Mouse (Mus musculus): ENCODE measurements around the gene Hddc3. TPM values are rescaled to one million over a fixed set of nuclear protein-coding genes. Genes with fewer than 3 reads are reported as not detected.
"Not testable (repeated sequence)": the region's sequence is repeated elsewhere in the genome, so short reads cannot be mapped to it uniquely, and the experiment has no call there.

The Hddc3 gene
- polyA plus RNA-seq, 1 experiment from 2014 or later = 19.4 TPM

- Histone ChIP-seq H3K36me3 (peaks cover 42% of the 10 kb centered on the region), H3K4me1 (peaks cover 38% of the 10 kb centered on the region), H3K27ac (peak overlapping the region; percentile 79), H3K27me3 (0 out of 2 replicates have a peak, but pooled peaks cover 5% of the 10 kb centered on the region), H3K4me3 (peak overlapping the region; percentile 39), H3K9ac (peak overlapping the region; percentile 47), H3K4me2 (peak overlapping the region; percentile 53), H3K9me3 (no peaks in the 10 kb centered on the region)
- WGBS = 39% methylated on average over 17 of the region's 17 CpGs
- ATAC-seq (ENCODE audit: insufficient number of reproducible peaks, low FRiP score, low TSS enrichment, low read depth) = no peak
Measured at GRCm38 (mm10) chr7:80387033-80387632, 44.2 kb downstream of the Hddc3 start.

- no peaks in the 10 kb centered on the region for H3K9me3 ChIP-seq
- H3K27me3 ChIP-seq = 0 out of 2 replicates have a peak, but pooled peaks cover under 1% of the 10 kb centered on the region
- peak within 1 kb of the TSS; percentile 79 for H3K27ac ChIP-seq
- peak; percentile 57 for ATAC-seq (ENCODE audit: insufficient number of reproducible peaks, low FRiP score, low TSS enrichment, low read depth)
- H3K4me2 ChIP-seq = peak within 1 kb of the TSS; percentile 53
- WGBS = 8% methylated on average over 33 of the region's 33 CpGs
- peaks cover 42% of the 10 kb centered on the region for H3K36me3 ChIP-seq
- H3K4me1 ChIP-seq = peaks cover 38% of the 10 kb centered on the region
- peak within 1 kb of the TSS; percentile 47 for H3K9ac ChIP-seq
- H3K4me3 ChIP-seq = peak within 1 kb of the TSS; percentile 39
Measured at GRCm38 (mm10) chr7:80387633-80388543, 45.0 kb downstream of the Hddc3 start, which contains the start of gene Fes. Fes (minus strand) TSS chr7:80387946.

- Histone ChIP-seq H3K4me2 (no peak overlapping the region), H3K36me3 (peaks cover 68% of the 10 kb centered on the region), H3K27me3 (no peaks in the 10 kb centered on the region), H3K4me1 (peaks cover 29% of the 10 kb centered on the region), H3K9ac (no peak overlapping the region), H3K27ac (no peak overlapping the region), H3K9me3 (no peaks in the 10 kb centered on the region), H3K4me3 (no peak overlapping the region)
- 91% methylated on average over 15 of the region's 15 CpGs for WGBS
- ATAC-seq (ENCODE audit: insufficient number of reproducible peaks, low FRiP score, low TSS enrichment, low read depth) = no peak
Measured at GRCm38 (mm10) chr7:80392119-80392518, 49.2 kb downstream of the Hddc3 start.

- no peak overlapping the region for H3K4me3 ChIP-seq
- H3K27me3 ChIP-seq = no peaks in the 10 kb centered on the region
- no peak for ATAC-seq (ENCODE audit: insufficient number of reproducible peaks, low FRiP score, low TSS enrichment, low read depth)
Measured at GRCm38 (mm10) chr7:80394600-80394999, 51.7 kb downstream of the Hddc3 start.

GRCm38 (mm10) chr7:80396427-80396826, 53.5 kb downstream of the Hddc3 start:
- not testable (repeated sequence) for H3K27me3 ChIP-seq; H3K27ac ChIP-seq; ATAC-seq (ENCODE audit: insufficient number of reproducible peaks, low FRiP score, low TSS enrichment, low read depth); H3K4me3 ChIP-seq; H3K9me3 ChIP-seq; H3K9ac ChIP-seq; H3K4me2 ChIP-seq
- H3K36me3 ChIP-seq = peaks cover 63% of the 10 kb centered on the region
- H3K4me1 ChIP-seq = peaks cover 26% of the 10 kb centered on the region
- WGBS = 88% methylated on average over 4 of the region's 4 CpGs

More at GRCm38 (mm10) chr7:80394600-80394999, 51.7 kb downstream of the Hddc3 start:
- Histone ChIP-seq H3K36me3 (peaks cover 81% of the 10 kb centered on the region), H3K9ac (no peak overlapping the region), H3K4me1 (peaks cover 13% of the 10 kb centered on the region), H3K9me3 (no peaks in the 10 kb centered on the region), H3K27ac (no peak overlapping the region), H3K4me2 (no peak overlapping the region)
- 88% methylated on average over 4 of the region's 4 CpGs for WGBS

- no peak overlapping the region for H3K4me3 ChIP-seq
- 91% methylated on average over 9 of the region's 9 CpGs for WGBS
- peaks cover 30% of the 10 kb centered on the region for H3K4me1 ChIP-seq
- H3K9me3 ChIP-seq = no peaks in the 10 kb centered on the region
- H3K27ac ChIP-seq = no peak overlapping the region
- no peaks in the 10 kb centered on the region for H3K27me3 ChIP-seq
- peaks cover 48% of the 10 kb centered on the region for H3K36me3 ChIP-seq
- H3K9ac ChIP-seq = no peak overlapping the region
- no peak overlapping the region for H3K4me2 ChIP-seq
- ATAC-seq (ENCODE audit: insufficient number of reproducible peaks, low FRiP score, low TSS enrichment, low read depth) = no peak
Measured at GRCm38 (mm10) chr7:80397986-80398385, 55.1 kb downstream of the Hddc3 start.

- Histone ChIP-seq H3K9me3 (no peaks in the 10 kb centered on the region), H3K27me3 (no peaks in the 10 kb centered on the region), H3K27ac (no peak overlapping the region), H3K4me2 (no peak overlapping the region), H3K4me1 (peaks cover 38% of the 10 kb centered on the region), H3K4me3 (no peak overlapping the region), H3K36me3 (peaks cover 39% of the 10 kb centered on the region), H3K9ac (no peak overlapping the region)
- 73% methylated on average over 9 of the region's 9 CpGs for WGBS
- no peak for ATAC-seq (ENCODE audit: insufficient number of reproducible peaks, low FRiP score, low TSS enrichment, low read depth)
Measured at GRCm38 (mm10) chr7:80398654-80399444, 55.9 kb downstream of the Hddc3 start.

- no peak overlapping the region for H3K4me3 ChIP-seq
Measured at GRCm38 (mm10) chr7:80400099-80400498, 57.2 kb downstream of the Hddc3 start.

More at GRCm38 (mm10) chr7:80400099-80400498, 57.2 kb downstream of the Hddc3 start:
- WGBS = 42% methylated on average over 5 of the region's 5 CpGs
- Histone ChIP-seq H3K9ac (no peak overlapping the region), H3K4me1 (peaks cover 44% of the 10 kb centered on the region), H3K27me3 (no peaks in the 10 kb centered on the region), H3K9me3 (no peaks in the 10 kb centered on the region), H3K36me3 (peaks cover 31% of the 10 kb centered on the region), H3K4me2 (peak overlapping the region; percentile 85), H3K27ac (peak overlapping the region; percentile 92)
- no peak for ATAC-seq (ENCODE audit: insufficient number of reproducible peaks, low FRiP score, low TSS enrichment, low read depth)

Other genes starting within 250 kb of the Hddc3 start
- gene Idh2, start 227.7 kb upstream of the Hddc3 start, polyA plus RNA-seq (2015; fragmentation: Nextera tagmentation; extraction: Ambion mirVana) = 546 and 644 TPM in 2 replicates
- gene Sema4b, start 156.3 kb upstream of the Hddc3 start, polyA plus RNA-seq (2015; fragmentation: Nextera tagmentation; extraction: Ambion mirVana) = 16.5 and 18.1 TPM in 2 replicates
- gene Cib1, start 110.3 kb upstream of the Hddc3 start, polyA plus RNA-seq (2015; fragmentation: Nextera tagmentation; extraction: Ambion mirVana) = 62.5 and 69.4 TPM in 2 replicates
- gene Gdpgp1, start 110.2 kb upstream of the Hddc3 start, polyA plus RNA-seq (2015; fragmentation: Nextera tagmentation; extraction: Ambion mirVana) = 3.2 and 3.8 TPM in 2 replicates
- gene Ttll13, start 96.7 kb upstream of the Hddc3 start, polyA plus RNA-seq (2015; fragmentation: Nextera tagmentation; extraction: Ambion mirVana) = 0.73 and 1.1 TPM in 2 replicates
- 48.7 and 49.2 TPM in 2 replicates for gene Ngrn, start 81.9 kb upstream of the Hddc3 start, polyA plus RNA-seq (2015; fragmentation: Nextera tagmentation; extraction: Ambion mirVana)
- 11.8 and 12.3 TPM in 2 replicates for gene Vps33b, start 73.5 kb upstream of the Hddc3 start, polyA plus RNA-seq (2015; fragmentation: Nextera tagmentation; extraction: Ambion mirVana)
- gene Prc1, start 48.7 kb upstream of the Hddc3 start, polyA plus RNA-seq (2015; fragmentation: Nextera tagmentation; extraction: Ambion mirVana) = 103 and 116 TPM in 2 replicates
- gene Rccd1, start 18.6 kb upstream of the Hddc3 start, polyA plus RNA-seq (2015; fragmentation: Nextera tagmentation; extraction: Ambion mirVana) = 8.0 and 9.5 TPM in 2 replicates
- gene Unc45a, start 2.1 kb upstream of the Hddc3 start, polyA plus RNA-seq (2015; fragmentation: Nextera tagmentation; extraction: Ambion mirVana) = 51.4 and 51.7 TPM in 2 replicates
- gene Man2a2, start 28.3 kb downstream of the Hddc3 start, polyA plus RNA-seq (2015; fragmentation: Nextera tagmentation; extraction: Ambion mirVana) = 15.7 and 17.6 TPM in 2 replicates
- 14.8 and 15.8 TPM in 2 replicates for gene Fes, start 44.8 kb downstream of the Hddc3 start, polyA plus RNA-seq (2015; fragmentation: Nextera tagmentation; extraction: Ambion mirVana)
- gene Furin, start 62.3 kb downstream of the Hddc3 start, polyA plus RNA-seq (2015; fragmentation: Nextera tagmentation; extraction: Ambion mirVana) = 12.8 and 13.7 TPM in 2 replicates
- 13.5 and 15.8 TPM in 2 replicates for gene Blm, start 192.0 kb downstream of the Hddc3 start, polyA plus RNA-seq (2015; fragmentation: Nextera tagmentation; extraction: Ambion mirVana)

Data from limb, embryonic 15.5 days (tissue).